Mouse (Mus musculus) gastrocnemius, adult 2 months (tissue): Measurements from ENCODE around the gene Stox2. TPM values are rescaled to one million over a fixed set of nuclear protein-coding genes. Genes with fewer than 3 reads are reported as not detected.
A peak's percentile ranks its signal among the peaks of the same experiment; 100 is the strongest.

Experiments used
- DNase-seq: peaks from one replicate; pipeline ENCODE4 v3.0.0; 2022
- H3K27ac ChIP-seq: fragments of 200-600 bp; 2 replicates; pipeline ENCODE4 v1.8.1; 2022; ENCODE audit warnings: mild to moderate bottlenecking
- H3K4me3 ChIP-seq: fragments of 200-600 bp; 2 replicates; pipeline ENCODE4 v1.8.1; 2022; ENCODE audit warnings: mild to moderate bottlenecking, moderate library complexity
- CTCF ChIP-seq: fragments of 200-600 bp; IDR thresholded peaks from 2 replicates; pipeline ENCODE4 v1.8.1; 2022; ENCODE audit warnings: antibody characterized with exemption, mild to moderate bottlenecking, moderate library complexity
- intact Hi-C: fragments of 180-260 bp; cut with DNase I; formaldehyde crosslinking; loops from one replicate; pipeline ENCODE4 v1.15.1; 2025
- total RNA-seq, 2 experiments: library from RNA; stranded (reverse); gene quantifications; 2 replicates each; pipeline ENCODE4 v1.2.3; 2021

The Stox2 gene
- total RNA-seq, 2 experiments from 2014 or later = 7.3 to 9.5 TPM

DNA sequence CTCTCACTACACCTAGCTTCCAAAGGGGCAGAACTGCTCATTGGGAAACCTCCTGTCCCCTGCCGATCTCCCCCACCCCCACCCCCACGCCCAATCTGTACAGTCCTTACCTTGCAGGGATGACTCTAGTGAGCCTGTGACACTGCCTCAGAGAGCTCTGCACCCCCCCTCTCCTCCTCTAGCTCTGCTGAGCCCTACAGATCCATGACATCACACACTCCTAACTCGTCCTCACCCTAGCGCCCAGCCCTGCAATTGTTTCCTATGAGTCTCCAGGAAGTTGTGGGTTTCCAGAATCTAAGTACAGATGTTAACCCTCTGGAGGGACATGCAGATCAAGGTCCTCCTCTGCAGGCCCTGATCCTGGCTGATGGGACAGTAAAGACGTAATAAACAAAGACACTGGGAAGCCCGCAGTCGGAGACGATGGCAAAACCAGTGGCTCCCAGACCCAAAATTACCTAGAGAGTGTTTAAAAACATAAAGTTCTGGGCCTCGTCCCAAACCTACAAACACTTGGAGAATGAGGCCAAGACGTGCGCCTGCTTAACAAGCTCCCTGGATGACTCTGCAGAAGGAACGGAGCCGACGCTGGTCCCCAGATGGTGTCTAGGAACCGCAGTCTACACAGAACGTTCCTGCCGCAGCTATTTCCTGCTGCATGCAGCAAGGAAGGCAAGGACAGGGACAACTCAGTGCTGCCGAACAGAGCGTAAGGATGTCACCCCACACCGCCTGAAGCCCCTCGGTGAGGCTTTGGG is 177.9 kb downstream of the Stox2 start:
- peak overlapping the region; percentile 57 for H3K27ac ChIP-seq
- H3K4me3 ChIP-seq = peak overlapping the region; percentile 51
- intact Hi-C loops = no loop called here
- peak; percentile 39 for DNase-seq
- no peak for TF ChIP-seq CTCF

DNA sequence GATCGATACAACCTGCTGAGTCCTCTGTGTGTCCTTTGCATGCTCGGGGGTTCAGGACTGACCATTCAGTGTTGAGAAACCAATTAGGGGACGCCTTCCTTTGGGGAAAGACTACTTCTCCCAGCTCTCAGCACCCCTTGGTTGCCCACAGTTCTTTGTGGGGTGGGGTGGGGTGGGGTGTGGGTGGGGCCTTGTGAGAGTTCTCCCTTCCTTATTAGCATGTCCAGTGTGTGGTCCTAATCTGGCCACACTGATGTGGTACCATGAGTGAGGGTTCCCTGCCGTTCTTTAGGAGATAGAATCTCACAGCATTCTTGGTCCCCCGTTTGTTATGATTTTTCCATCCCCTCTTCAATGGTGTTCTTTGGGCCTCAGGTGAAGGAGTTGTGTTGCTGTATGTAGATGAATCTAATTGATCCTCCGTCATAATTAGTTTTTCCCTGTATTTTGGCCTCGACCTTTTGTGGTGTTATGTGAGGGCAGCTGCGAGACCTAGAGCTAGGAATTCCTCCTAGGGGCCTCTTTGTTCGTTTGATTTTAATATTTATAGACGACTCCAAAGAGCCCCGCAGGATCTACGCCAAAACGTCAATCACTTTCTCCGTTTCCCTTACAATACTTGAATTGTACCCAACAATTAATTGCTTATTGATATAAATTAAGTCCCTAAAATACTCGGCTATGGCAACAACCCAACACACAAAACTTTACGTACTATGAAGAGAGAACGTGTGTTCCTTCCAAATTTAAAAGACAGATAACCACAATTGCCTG is 182.9 kb downstream of the Stox2 start:
- TF ChIP-seq CTCF = no peak
- H3K27ac ChIP-seq = no peak overlapping the region
- no peak overlapping the region for H3K4me3 ChIP-seq
- DNase-seq = no peak
- intact Hi-C loops = no loop called here

DNA sequence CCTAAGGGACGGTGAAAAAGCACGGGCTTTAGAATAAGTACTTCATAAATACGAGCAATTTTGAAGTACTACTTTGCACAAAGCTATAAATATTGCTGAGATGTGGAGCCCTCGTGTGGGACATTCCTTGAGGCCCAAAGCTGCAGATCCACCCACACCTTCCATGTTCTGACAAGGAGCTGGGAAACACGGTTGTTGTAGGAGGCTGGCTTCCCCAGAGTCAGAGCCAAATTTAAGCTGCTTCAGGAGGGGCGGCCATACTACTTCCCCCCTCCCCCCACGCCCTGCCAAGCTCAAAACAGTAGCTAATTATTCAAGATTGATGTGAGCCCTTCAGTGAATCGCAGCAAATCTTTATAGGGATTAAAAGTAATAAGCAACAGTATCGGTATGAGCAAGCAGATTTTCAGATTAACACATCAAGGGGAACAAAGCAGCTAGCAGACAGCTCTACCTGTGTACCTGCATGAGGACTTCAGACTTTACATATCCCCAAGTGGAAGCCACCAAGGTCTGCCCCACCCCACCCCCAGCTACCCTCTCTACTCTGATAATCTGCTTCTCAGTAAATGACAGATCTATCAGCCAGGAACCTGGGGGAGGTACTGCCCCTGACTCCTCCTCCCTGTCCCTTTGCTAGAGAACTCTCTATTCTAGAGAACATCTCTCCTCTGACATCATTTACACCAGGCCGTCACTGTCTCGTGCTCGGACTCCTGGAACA is 185.2 kb downstream of the Stox2 start:
- Histone ChIP-seq H3K27ac (no peak overlapping the region), H3K4me3 (no peak overlapping the region)
- intact Hi-C loops = no loop called here
- no peak for TF ChIP-seq CTCF
- no peak for DNase-seq

DNA sequence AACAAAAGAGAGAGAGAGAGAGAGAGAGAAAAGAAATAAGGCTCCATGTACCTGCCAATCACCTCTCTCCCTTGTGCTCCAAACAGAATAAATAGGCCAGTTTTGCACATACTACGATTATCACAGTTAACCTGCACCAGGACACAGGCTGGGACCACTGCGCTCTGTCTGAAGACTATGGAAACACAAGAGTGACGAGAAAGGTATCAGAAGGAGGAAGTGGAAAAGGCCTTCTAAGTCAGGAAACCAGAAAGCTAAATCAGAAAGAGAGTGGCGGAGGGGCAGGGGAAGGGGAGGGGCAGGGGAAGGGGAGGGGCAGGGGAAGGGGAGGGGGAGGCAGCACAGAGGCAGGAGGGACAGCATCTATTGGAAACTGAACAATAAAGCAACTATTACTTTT is 195.3 kb downstream of the Stox2 start:
- Histone ChIP-seq H3K4me3 (no peak overlapping the region), H3K27ac (no peak overlapping the region)
- intact Hi-C loops = no loop called here
- DNase-seq = no peak
- no peak for TF ChIP-seq CTCF

DNA sequence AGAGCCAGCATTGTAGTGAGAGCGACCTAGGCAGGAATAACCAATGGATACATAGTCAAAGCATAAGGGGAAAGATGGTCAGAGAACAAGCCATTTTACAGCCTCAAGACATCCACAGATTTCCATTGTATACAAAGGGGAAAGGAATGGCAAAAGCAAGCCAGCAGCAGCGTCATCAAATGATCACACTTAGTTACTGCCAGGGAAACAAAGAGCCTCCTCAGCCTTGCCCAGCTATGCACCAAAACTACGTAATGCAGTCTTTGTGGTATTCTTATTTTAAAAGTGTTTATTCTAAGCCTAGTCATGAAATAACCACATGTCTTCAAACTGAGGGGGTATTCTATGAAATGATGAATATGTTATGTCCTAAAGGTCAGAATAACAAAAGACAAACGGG is 201.0 kb downstream of the Stox2 start:
- DNase-seq = no peak
- no peak overlapping the region for H3K4me3 ChIP-seq
- no peak overlapping the region for H3K27ac ChIP-seq
- intact Hi-C loops = no loop called here
- no peak for TF ChIP-seq CTCF

DNA sequence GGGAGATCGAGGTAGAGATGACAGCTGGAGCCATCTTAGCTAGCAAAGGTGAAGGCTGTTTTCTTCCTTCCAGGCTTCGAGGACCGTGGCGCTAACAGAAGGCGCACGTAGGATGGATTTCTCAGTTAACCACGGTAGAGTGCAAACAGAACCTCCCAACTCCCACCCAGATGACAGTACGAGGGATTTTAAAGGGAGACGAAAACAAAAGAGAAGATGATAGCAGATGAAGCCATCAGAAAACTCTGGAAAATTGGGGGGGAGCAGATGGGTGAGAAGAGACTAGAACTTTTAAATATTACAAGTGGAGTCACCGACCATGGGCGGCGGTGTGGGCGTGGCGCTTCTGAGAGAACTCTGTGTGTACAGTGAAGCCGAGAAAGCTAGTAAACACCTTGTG is 202.0 kb downstream of the Stox2 start:
- Histone ChIP-seq H3K4me3 (no peak overlapping the region), H3K27ac (no peak overlapping the region)
- TF ChIP-seq CTCF = no peak
- intact Hi-C loops = no loop called here
- no peak for DNase-seq

DNA sequence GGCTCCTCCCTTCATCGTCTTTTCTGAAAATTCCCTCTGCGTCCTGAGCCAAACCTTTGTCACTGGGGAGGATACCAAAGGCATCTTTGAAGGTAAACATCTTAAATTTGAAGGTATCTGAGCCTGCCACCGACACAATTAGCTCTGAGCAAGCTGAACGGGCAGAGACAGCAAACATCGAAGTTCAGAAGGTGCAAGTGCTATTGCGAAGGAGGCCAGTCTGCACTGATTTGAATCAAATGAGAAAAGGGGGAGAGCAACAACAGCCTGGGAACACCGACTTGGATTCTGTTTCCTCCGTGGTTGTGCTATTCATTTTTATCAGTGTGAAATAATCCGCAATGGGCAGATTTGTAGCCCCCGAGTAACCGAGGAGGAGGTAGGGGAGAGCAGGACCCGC is 202.5 kb downstream of the Stox2 start:
- intact Hi-C loops = no loop called here
- no peak for TF ChIP-seq CTCF
- Histone ChIP-seq H3K4me3 (peak overlapping the region; percentile 58; the same call in 1 of the 2 replicates), H3K27ac (peak overlapping the region; percentile 41)
- no peak for DNase-seq

DNA sequence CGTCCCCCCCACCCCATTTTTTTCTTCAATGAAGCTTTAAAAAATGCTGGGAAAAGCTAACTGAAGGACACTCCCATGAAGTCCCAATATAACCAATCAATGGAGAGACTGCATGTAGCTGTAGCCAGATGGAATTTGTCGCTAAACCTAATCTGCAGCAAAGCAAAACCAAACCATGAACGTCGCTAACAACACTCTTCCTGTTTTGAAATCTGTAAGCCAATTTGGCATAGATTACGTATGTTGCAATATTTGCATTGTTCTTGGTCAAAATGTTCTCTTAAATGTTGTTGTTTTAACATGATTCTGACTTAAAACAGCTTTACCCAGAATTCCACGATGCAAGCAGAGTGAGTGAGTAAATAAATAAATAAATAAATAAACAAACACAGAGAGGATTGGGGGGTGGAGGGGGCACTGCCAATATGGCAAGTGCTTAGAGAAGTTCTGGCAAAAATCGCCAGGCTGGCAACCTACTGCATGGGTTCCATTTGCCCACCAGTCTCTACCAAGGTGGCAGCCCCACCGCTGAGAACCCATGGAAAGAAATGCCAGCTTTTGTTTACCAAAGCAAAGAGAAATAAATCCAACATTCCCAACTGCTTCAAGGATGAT is 203.0 kb downstream of the Stox2 start:
- intact Hi-C loops = no loop called here
- no peak for TF ChIP-seq CTCF
- DNase-seq = no peak
- Histone ChIP-seq H3K4me3 (peak overlapping the region; percentile 58), H3K27ac (peak overlapping the region; percentile 41)

DNA sequence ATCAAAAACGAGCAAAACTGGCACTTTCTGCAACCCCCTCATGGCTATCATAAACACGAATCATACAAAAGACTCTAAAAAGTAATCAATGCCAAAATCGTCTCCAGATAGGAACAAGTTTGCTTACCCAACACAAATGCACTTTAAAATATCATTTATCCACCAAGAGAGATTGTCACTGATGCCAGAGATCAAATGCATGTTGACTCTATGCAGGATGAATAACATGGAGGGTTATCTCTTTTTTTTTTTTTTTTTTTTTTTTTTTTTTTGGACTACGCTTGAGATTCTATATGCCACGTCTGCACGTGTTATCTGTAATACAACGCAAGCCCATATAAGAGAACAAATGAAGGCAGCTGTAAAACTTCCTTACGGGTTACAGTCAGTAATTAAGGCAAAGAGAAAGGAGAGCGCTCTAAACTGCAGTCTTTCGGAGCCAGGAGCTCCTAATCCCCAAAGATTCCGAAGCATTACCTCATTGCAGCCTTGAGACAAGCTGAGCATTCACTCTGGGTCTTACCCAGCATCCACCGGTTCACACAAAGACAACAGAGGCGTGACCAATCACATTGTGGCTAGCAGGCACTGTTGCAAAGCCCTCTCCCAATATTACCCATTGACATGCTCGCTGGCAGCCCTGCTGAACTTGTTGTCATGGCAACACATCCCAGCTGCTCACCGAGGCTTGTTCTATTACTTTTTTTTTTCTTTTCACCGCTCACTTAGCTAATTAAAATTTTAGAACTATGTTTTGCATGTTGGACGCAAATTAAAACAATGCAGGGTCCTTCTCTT is 203.8 kb downstream of the Stox2 start:
- TF ChIP-seq CTCF = no peak
- DNase-seq = peak; percentile 64
- Histone ChIP-seq H3K27ac (peak overlapping the region; percentile 41), H3K4me3 (peak overlapping the region; percentile 58)
- intact Hi-C loops = no loop called here

DNA sequence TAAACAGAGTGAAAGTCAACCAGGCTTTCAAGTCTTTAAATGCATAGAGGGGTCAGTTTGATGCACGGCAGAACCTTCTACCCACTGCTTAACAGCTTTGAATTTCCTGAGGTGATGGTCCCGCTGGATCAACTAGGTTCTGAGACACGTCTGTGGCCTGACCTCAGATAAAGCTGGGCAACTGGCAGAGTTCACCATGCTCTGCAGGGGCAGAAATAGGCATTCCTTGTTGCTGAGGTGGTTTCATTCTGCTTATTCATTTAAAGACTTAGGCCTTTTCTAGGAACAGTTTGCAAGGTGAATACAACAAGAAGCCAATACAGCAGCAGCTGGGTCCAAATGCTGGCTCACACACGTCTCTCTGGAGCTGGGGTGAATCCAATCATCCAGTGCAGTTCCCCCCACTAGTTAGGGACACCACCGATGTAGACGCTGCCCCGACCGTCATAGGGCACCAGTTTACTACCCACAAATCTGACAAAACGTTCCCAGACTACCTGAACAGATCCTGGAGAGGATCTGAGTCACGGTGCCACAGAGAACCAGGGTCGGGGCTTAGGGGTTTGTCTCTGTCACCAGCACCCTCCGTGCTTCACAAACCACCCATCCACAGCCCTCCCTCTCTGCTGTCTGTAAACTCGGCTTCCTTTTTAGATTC is 204.6 kb downstream of the Stox2 start:
- H3K27ac ChIP-seq = no peak overlapping the region
- TF ChIP-seq CTCF = no peak
- intact Hi-C loops = no loop called here
- H3K4me3 ChIP-seq = peak overlapping the region; percentile 58
- no peak for DNase-seq

DNA sequence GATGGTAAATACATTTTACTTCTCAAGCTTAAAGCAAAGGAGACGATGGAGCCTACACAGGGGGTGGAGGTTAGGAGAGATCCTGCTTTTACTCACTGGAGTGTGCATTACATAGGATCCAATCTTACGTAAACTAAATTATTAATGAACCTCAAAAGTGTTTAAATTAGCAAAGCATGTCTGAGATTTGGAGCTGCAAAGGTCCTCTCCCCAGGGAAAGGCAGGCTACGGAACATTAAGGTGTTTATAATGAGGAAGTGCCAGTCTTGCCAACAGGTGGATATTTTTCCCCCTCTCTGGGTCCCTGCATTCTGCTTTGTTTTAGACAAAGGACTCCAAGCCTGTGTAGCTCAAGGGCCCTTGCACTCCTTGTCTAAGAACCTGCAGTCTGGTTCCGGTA is 205.3 kb downstream of the Stox2 start:
- DNase-seq = no peak
- Histone ChIP-seq H3K27ac (no peak overlapping the region), H3K4me3 (no peak overlapping the region)
- intact Hi-C loops = no loop called here
- TF ChIP-seq CTCF = no peak
